Mouse (Mus musculus) forebrain, embryonic 12.5 days (tissue): ENCODE measurements around the gene Anpep. TPM values are rescaled to one million over a fixed set of nuclear protein-coding genes. Genes with fewer than 3 reads are reported as not detected.

Experiments
- ATAC-seq: fragments of 200-750 bp; cut with Nextera tagmentation; 2 replicates; pipeline ENCODE4 v1.8.0; 2017; ENCODE audit warnings: moderate TSS enrichment; ENCODE audit not compliant: low FRiP score
- H3K27ac ChIP-seq: fragments of 300-500 bp; sonication (generic); 2 replicates; pipeline ENCODE4 v1.5.1; 2016; ENCODE audit warnings: mild to moderate bottlenecking
- H3K27me3 ChIP-seq: fragments of 300-500 bp; sonication (generic); 2 replicates; pipeline ENCODE4 v1.6.1; 2016; ENCODE audit warnings: mild to moderate bottlenecking
- H3K36me3 ChIP-seq: fragments of 300-500 bp; sonication (generic); replicated peaks from 2 replicates; pipeline ENCODE4 v1.6.1; 2016; ENCODE audit warnings: mild to moderate bottlenecking
- H3K4me1 ChIP-seq: fragments of 300-500 bp; sonication (generic); 2 replicates; pipeline ENCODE4 v1.6.1; 2016
- H3K4me2 ChIP-seq: fragments of 300-500 bp; sonication (generic); 2 replicates; pipeline ENCODE4 v1.6.1; 2016; ENCODE audit warnings: mild to moderate bottlenecking, moderate library complexity
- H3K4me3 ChIP-seq: fragments of 300-500 bp; sonication (generic); replicated peaks from 2 replicates; pipeline ENCODE4 v1.5.1; 2016; ENCODE audit warnings: mild to moderate bottlenecking
- H3K9ac ChIP-seq: fragments of 300-500 bp; sonication (generic); 2 replicates; pipeline ENCODE4 v1.6.1; 2016; ENCODE audit warnings: mild to moderate bottlenecking
- H3K9me3 ChIP-seq: fragments of 300-500 bp; sonication (generic); 2 replicates; pipeline ENCODE4 v1.6.1; 2016
- WGBS: fragments of 180-500 bp; shearing (Covaris S2); methylation state at CpG from one replicate; pipeline ENCODE4 v1.1.7; 2016; 5-methylcytosine and 5-hydroxymethylcytosine counted together
- polyA plus RNA-seq: library from polyadenylated mRNA; unstranded; fragments of >200 nt; fragmentation: Nextera tagmentation; extraction: Ambion mirVana; gene quantifications from 2 replicates; pipeline ENCODE4 v1.2.1, GENCODE M21; 2016

The Anpep gene
- polyA plus RNA-seq, 1 experiment from 2014 or later: 1.9 TPM

DNA sequence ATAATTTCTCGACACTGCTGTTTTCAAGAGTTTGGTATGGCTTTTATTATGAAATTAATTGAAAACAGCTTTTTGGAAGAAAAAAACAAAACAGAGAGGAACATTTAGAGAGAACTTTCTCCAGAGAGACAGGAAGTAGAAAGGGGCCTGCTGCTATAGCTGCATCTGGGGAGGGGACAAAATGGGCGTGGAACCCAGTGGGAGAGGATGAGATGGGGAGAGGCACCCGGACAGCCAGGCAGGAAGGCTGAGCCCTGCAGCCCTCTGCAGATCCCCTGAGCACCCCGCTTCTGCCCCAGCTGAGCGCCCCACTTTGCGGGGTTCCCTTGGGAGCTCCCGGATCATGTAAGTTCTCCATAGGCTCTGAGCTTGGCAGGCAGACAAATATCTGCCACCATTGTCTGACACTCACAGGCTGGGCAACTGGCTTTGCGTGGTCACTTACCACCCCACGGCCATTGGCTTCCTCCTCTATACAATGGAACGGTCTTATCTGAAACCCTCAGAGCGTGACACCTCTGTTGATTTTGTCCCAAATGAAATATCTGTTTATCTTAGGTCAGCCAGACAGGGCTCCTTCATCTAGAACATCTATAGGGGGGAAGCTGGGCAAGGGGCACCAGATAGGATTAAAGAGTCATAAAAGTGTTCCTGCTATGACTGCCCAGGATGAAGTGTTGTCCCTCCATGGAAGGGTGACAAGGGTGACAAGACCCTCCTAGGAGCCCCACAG lies 2.5 kb downstream of the Anpep start:
- Histone ChIP-seq H3K4me2 (no peak overlapping the region), H3K27me3 (no peaks in the 10 kb centered on the region), H3K9ac (no peak overlapping the region), H3K27ac (no peak overlapping the region), H3K4me3 (no peak overlapping the region), H3K4me1 (no peaks in the 10 kb centered on the region), H3K36me3 (no peaks in the 10 kb centered on the region), H3K9me3 (no peaks in the 10 kb centered on the region)
- 75% methylated on average over 11 of the region's 11 CpGs for WGBS
- no peak for ATAC-seq

DNA sequence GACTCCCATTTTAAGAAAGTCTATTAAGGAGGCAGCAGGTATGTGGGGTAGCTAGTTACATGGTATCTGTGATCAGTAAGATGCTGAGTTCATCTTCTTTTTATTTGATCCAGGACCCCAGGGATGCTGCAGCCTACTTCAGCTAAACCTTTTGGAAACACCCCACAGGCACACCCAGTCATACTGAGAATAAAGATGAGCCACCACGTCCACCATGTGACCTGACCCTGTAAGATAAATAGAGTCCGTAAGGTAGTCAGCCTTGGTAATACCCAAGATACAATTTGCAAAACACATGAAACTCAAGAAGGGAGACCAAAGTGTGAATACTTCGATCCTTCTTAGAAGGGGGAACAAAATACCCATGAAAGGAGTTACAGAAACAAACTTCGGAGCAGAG lies 4.6 kb downstream of the Anpep start:
- 80% methylated on average over 4 of the region's 4 CpGs for WGBS
- Histone ChIP-seq H3K27me3 (no peaks in the 10 kb centered on the region), H3K4me3 (no peak overlapping the region), H3K27ac (no peak overlapping the region), H3K4me1 (no peaks in the 10 kb centered on the region), H3K4me2 (no peak overlapping the region), H3K9ac (no peak overlapping the region), H3K36me3 (no peaks in the 10 kb centered on the region), H3K9me3 (no peaks in the 10 kb centered on the region)
- ATAC-seq: no peak

DNA sequence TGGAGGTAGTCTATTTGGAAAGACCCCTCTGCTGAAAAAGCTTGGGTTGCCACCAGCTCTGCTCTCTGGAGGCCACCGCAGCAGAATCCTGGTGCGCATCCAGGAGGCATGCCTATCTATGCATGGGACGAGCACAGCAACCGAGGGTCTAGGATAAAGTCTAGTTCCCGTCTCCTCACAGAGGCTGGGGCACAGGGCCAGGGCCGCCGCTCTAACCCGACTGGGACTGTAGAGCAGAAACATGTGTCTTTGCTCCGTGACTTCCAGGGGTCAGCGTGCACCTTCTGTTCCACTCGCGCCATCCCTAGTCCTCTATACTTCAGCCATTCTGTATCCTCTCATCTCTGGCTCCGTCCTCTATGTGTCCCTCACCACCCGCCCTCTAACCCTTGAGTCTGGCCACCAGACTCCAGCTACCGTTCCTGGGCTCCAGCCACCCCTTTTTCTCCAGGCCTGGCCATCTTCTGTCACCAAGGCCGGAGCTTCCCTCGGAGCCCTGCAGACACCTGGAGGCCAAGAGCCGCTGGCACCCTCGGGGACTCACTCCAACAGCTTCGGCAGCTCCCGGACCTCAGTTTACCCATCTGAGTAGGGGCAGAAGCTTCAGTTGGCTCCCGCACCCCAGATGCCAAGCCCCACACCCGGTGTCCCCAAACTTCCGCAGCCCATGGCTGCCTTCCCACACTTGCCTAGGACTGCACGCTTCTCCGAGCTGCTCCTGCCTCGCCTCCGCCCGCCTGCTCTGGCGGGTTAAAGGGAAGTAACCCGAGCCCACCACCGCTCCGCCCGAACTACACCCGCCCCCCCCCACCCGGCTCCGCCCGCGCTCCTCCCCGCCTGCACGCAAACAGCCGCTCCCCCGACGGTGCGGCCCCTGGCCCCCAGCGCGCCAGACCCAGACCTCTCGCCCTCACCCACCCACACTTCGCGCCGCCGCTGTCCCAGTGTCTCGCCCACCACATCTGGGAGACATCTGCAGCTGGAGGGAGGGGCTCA lies 13.1 kb downstream of the Anpep start:
- peaks cover 32% of the 10 kb centered on the region for H3K27me3 ChIP-seq
- no peaks in the 10 kb centered on the region for H3K9me3 ChIP-seq
- peaks cover 7% of the 10 kb centered on the region for H3K4me1 ChIP-seq
- H3K36me3 ChIP-seq: no peaks in the 10 kb centered on the region
- 12% methylated on average over 53 of the region's 53 CpGs for WGBS
- peak overlapping the region; percentile 35 for H3K4me3 ChIP-seq
- H3K9ac ChIP-seq: peak overlapping the region; percentile 42; the same call in 1 of the 2 replicates
- peak overlapping the region; percentile 61 for H3K4me2 ChIP-seq
- no peak overlapping the region for H3K27ac ChIP-seq
- peak; percentile 33; the same call in 1 of the 2 replicates for ATAC-seq

DNA sequence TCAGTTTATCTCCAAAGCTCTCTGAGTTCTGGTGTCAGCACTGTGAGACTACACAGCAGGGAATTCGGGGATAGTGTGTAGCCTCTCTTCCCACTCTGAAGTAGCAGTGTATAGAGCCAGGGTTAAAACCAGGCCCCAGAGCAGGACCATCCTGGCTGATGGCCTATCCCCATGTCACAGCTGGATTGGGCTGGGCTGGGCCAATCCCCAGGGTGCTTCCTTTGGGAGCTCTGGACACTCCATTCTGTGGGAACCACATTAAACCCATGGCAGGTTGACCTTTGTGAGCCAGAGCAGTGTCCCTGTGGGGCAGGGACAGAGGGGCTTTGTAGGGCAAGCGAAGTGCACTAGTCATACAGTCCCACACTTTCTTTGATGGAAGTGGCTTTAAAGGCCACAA lies 14.5 kb downstream of the Anpep start:
- no peak overlapping the region for H3K9ac ChIP-seq
- no peak overlapping the region for H3K27ac ChIP-seq
- H3K36me3 ChIP-seq: no peaks in the 10 kb centered on the region
- H3K4me3 ChIP-seq: no peak overlapping the region
- no peak overlapping the region for H3K4me2 ChIP-seq
- H3K4me1 ChIP-seq: peaks cover 7% of the 10 kb centered on the region
- 72% methylated on average over 2 of the region's 2 CpGs for WGBS
- peaks cover 32% of the 10 kb centered on the region for H3K27me3 ChIP-seq
- no peaks in the 10 kb centered on the region for H3K9me3 ChIP-seq
- no peak for ATAC-seq

DNA sequence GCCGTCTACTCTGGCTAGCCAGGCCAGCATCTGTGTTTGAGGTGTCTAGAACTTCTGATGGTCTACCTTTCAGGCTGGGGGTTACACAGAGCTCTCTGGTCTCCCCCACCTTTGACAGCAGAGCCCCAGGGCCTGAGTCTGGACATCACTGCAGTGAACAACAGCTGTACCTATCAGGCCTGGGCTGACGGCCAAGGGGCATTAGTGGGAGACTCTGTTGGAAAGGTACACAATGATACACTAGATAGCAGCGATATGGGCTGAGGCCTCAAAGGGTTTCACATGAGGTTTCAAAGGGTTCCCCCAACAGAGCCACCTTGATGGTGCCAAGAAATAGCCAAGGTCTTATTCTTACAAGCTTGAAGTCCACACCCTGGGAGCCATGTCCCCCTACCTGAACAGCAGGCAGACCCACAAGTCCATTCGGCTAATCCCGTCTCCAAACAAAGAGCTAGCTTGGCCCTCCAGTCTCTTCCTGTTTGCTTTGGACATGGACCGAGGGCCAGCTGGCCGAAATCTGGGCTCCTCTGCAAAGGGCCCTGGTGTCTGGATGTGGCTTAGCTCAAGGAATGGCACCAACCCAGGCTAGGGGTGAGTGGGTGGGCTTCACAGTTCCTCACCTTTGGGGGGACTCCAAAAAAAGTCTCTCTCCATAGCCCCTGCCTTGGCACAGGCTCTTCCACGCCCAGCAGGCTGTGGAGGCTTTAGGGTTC lies 16.6 kb downstream of the Anpep start:
- H3K27me3 ChIP-seq: peaks cover 28% of the 10 kb centered on the region
- no peak overlapping the region for H3K4me3 ChIP-seq
- H3K4me1 ChIP-seq: peaks cover 7% of the 10 kb centered on the region
- no peak overlapping the region for H3K4me2 ChIP-seq
- H3K27ac ChIP-seq: no peak overlapping the region
- no peak for ATAC-seq
- WGBS: 75% methylated on average over 8 of the region's 8 CpGs
- H3K36me3 ChIP-seq: no peaks in the 10 kb centered on the region
- H3K9ac ChIP-seq: no peak overlapping the region
- no peaks in the 10 kb centered on the region for H3K9me3 ChIP-seq

DNA sequence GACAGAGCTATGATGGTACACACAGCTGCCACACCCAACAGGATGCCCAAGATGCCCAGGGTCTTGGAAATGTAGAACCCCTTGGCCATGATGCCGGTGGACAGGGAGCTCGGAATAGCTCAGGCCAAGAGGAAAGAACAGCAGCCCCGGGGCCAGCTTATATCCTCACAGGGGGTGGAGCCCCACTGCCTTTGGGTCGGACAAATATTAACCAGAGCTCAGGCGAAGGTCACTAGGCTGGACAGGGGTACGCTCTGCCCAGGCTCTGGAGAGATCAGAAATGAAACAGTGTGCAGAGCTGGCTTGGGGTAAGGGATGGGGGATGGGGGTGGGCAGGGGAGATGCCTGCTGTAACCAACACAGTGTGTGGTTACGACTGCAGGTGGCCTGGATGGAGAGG lies 18.7 kb downstream of the Anpep start:
- H3K27me3 ChIP-seq: peaks cover 10% of the 10 kb centered on the region
- no peak overlapping the region for H3K4me2 ChIP-seq
- no peak overlapping the region for H3K4me3 ChIP-seq
- no peaks in the 10 kb centered on the region for H3K4me1 ChIP-seq
- WGBS: 75% methylated on average over 7 of the region's 7 CpGs
- H3K9ac ChIP-seq: no peak overlapping the region
- H3K36me3 ChIP-seq: no peaks in the 10 kb centered on the region
- H3K9me3 ChIP-seq: no peaks in the 10 kb centered on the region
- ATAC-seq: no peak
- H3K27ac ChIP-seq: no peak overlapping the region

DNA sequence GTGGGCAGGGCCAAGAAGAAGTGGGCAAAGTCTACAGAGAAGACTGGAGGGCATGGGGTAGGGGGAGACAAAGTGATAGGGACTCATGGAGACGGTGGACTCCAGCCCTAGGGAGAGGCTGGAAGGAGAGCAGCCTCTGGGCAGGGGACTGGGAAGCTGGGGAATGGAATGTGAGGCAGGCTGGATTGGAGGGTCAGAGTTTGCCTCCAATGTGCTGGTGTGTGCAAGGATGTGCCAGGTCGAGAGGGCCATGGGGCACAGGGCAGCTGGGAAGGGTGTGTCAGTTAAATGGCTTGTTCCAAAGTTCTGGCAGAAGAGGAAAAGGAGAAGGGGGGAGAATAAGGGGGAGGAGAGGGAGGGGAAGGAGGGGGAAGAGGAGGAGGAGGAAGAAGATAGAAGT lies 23.6 kb downstream of the Anpep start:
- Histone ChIP-seq H3K27ac (no peak overlapping the region), H3K27me3 (no peaks in the 10 kb centered on the region), H3K9ac (no peak overlapping the region), H3K4me3 (no peak overlapping the region), H3K36me3 (no peaks in the 10 kb centered on the region), H3K9me3 (no peaks in the 10 kb centered on the region), H3K4me2 (no peak overlapping the region), H3K4me1 (no peaks in the 10 kb centered on the region)
- WGBS: 82% methylated on average over 2 of the region's 2 CpGs
- ATAC-seq: no peak

DNA sequence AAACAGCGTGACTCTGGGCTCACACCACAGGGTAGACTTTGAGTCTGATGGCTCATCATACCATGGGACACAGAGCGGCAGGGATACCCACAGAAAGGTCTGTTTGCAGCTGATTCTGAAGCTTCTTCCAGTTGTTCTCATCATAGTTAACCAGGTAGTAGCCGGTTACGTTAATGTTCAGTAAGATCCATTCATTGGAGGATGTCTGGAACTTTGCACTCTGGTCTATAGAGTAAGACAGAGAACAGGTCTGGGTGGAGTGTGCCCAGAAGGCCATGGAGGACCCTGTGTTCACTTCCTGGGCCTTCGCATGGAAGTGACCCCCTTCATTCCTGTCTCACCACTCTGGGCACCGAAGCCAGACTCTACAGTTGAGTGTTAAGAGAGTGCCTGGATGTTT lies 25.7 kb downstream of the Anpep start:
- 95% methylated on average over 6 of the region's 6 CpGs for WGBS
- Histone ChIP-seq H3K4me2 (no peak overlapping the region), H3K4me1 (no peaks in the 10 kb centered on the region), H3K4me3 (no peak overlapping the region), H3K27me3 (no peaks in the 10 kb centered on the region), H3K27ac (no peak overlapping the region), H3K36me3 (no peaks in the 10 kb centered on the region), H3K9me3 (no peaks in the 10 kb centered on the region), H3K9ac (no peak overlapping the region)
- no peak for ATAC-seq

DNA sequence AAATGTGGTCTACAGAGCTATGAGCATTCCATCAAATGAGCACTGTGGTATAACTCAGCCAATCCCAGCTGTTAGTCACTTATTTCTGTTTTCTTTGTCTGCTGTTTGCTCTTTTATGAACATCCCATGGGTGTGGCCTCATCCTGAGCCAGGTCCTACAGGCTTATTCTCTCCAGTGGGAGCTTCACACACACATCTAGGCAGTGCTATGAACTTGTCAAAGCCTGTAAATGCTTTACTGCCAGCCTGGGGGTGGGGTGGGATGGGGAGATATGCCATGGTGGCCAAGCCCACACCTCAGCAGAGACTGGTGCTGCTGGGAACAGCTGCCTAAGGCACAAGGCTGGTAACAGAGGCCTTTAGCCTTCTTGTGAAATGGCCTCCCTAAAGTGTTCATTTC lies 27.9 kb downstream of the Anpep start:
- Histone ChIP-seq H3K27ac (no peak overlapping the region), H3K4me3 (no peak overlapping the region), H3K9ac (no peak overlapping the region), H3K9me3 (no peaks in the 10 kb centered on the region), H3K36me3 (no peaks in the 10 kb centered on the region), H3K27me3 (no peaks in the 10 kb centered on the region), H3K4me2 (no peak overlapping the region), H3K4me1 (no peaks in the 10 kb centered on the region)
- ATAC-seq: no peak

DNA sequence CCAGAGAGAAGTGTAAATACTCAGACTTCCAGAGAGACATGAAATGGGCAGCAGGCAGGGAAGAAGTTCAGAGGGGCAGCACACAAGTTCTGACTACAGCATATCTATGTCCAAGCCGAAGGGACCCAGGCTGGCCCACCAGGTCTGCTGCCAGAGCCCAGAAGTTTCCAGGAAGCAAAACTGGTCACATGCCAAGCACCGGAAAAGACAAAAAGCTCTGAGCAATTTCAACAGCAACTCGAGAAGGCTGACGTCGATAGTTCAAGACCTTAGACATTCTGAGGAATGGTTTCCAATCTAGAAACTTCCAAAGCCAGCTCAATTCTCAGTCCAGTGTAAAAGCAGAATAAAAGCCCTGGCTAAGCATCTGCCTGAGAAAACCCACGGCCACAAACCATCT lies 29.3 kb downstream of the Anpep start:
- Histone ChIP-seq H3K4me1 (no peaks in the 10 kb centered on the region), H3K9ac (no peak overlapping the region), H3K4me3 (no peak overlapping the region), H3K27ac (no peak overlapping the region), H3K36me3 (no peaks in the 10 kb centered on the region), H3K27me3 (no peaks in the 10 kb centered on the region), H3K4me2 (no peak overlapping the region), H3K9me3 (no peaks in the 10 kb centered on the region)
- no peak for ATAC-seq
- 75% methylated on average over 6 of the region's 6 CpGs for WGBS

DNA sequence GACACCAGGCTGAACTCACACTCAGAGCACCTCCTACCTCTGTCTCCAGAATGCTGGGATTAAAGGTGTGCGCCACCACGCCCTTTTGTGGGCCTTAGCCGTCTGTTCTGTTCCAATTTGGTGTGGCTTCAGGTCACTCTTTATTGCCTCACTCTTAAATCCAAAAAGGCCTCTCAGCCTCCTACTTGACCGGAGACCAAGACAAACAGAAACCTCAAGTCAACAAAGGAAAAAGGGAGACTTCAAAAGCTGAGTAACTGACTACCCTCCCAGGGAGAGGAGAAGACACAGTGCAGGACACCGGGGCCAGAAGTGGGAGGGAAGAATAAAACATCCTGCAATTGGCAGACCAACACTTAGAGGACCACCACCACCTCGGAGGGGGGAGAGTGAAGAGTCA lies 29.7 kb downstream of the Anpep start:
- Histone ChIP-seq H3K9me3 (no peaks in the 10 kb centered on the region), H3K27ac (no peak overlapping the region), H3K9ac (no peak overlapping the region), H3K4me2 (no peak overlapping the region), H3K27me3 (no peaks in the 10 kb centered on the region), H3K4me1 (no peaks in the 10 kb centered on the region), H3K36me3 (no peaks in the 10 kb centered on the region), H3K4me3 (no peak overlapping the region)
- ATAC-seq: no peak
- 82% methylated on average over 6 of the region's 6 CpGs for WGBS

DNA sequence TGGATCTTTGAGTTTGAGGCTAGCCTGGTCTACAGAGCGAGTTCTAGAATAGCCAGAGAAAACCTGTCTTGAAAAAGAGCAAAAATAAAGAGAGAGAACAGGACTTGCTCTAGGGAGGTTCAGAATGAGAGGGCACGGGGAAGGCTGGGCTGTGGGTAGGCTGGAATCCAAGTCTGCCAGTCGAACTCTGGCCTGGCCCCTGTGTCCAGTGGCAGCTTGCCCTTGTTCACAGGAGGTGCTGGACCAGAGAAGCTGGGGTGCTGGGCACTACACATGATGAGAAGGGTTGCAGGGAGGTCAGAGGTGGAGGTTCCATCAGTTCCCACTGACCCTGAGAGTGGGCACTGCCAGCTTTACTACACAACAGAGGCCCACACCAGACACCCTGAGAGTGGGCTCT lies 32.5 kb downstream of the Anpep start:
- Histone ChIP-seq H3K36me3 (no peaks in the 10 kb centered on the region), H3K9ac (no peak overlapping the region), H3K27ac (no peak overlapping the region), H3K4me3 (no peak overlapping the region), H3K4me1 (no peaks in the 10 kb centered on the region), H3K9me3 (no peaks in the 10 kb centered on the region), H3K4me2 (no peak overlapping the region), H3K27me3 (no peaks in the 10 kb centered on the region)
- 73% methylated on average over 3 of the region's 3 CpGs for WGBS
- no peak for ATAC-seq
